Mouse (Mus musculus): ENCODE measurements around the gene Bmp8b.
"Not testable (repeated sequence)": the region's sequence is repeated elsewhere in the genome, so short reads cannot be mapped to it uniquely, and the experiment has no call there.

Bmp8b gene

GRCm38 (mm10) chr4:123104651-123105450, at the start of gene Bmp8b:
Gene Bmp8b, plus strand, starts transcription at chr4:123105165.
- no peak for DNase-seq (ENCODE audit: low spot score)

- DNase-seq (ENCODE audit: low spot score) = no peak
Observed at GRCm38 (mm10) chr4:123056560-123057109, 48.3 kb upstream of the Bmp8b start.

GRCm38 (mm10) chr4:123057957-123058356, 47.0 kb upstream of the Bmp8b start:
- DNase-seq (ENCODE audit: low spot score) = no peak

- no peak for DNase-seq (ENCODE audit: low spot score)
Observed at GRCm38 (mm10) chr4:123061744-123062143, 43.2 kb upstream of the Bmp8b start.

GRCm38 (mm10) chr4:123068646-123069045, 36.3 kb upstream of the Bmp8b start:
- no peak for DNase-seq (ENCODE audit: low spot score)

DNA sequence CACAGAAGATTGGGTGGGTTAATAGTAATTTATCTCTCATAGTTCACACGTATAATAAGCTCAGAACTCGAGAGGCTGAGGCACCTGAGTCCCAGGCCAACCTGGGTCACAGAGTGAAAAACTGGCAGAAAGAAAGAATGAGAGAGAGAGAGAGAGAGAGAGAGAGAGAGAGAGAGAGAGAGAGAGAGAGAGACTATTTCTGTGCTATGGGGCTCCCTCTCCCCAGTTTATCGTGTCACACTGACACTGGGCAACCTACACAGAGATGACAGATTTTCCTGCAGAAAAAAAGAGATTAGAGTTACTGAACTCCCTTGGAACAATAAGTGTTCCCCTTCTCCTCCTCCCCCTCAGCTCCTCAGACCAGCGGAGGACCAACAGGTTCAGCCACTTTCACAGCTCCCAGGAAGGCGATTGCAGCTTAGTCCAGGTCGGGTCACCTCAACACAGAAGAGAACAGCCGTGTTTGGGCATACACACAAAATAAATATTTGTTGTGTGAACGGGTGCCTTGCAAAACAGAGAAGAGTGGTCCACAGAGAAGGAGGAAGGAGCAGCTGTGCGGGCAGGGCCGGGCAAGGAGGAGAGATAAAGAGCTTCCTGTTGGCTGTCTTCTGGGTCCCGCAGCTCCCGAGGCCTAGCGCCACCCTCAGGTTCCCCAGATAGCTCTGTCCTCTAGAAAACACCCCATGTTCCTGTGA, 33.5 kb upstream of the Bmp8b start:
- peak; percentile 30 for DNase-seq (ENCODE audit: low spot score)

DNA sequence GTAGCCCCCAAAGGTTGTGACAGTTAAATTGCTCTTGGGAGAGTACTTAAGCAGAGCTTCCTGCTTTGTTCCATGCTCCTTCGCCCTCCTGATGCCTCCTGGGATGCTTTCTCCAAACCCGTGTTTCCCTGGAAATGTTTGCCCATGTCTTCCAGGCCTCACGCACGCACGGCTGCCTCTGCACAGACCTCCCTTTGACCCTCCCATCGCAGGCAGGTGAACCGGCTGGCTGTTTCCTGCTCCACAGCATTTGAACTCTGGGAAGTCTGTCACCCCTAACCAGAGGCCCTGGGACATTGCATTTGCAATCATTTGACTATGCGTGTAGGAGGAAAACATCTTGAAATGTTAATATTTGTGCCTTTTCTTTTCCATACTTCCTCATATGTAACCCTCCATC, 28.0 kb upstream of the Bmp8b start:
- DNase-seq (ENCODE audit: low spot score) = no peak

- no peak for DNase-seq (ENCODE audit: low spot score)
Observed at GRCm38 (mm10) chr4:123078231-123078630, 26.7 kb upstream of the Bmp8b start.

GRCm38 (mm10) chr4:123080791-123081190, 24.2 kb upstream of the Bmp8b start:
- no peak for DNase-seq (ENCODE audit: low spot score)

DNA sequence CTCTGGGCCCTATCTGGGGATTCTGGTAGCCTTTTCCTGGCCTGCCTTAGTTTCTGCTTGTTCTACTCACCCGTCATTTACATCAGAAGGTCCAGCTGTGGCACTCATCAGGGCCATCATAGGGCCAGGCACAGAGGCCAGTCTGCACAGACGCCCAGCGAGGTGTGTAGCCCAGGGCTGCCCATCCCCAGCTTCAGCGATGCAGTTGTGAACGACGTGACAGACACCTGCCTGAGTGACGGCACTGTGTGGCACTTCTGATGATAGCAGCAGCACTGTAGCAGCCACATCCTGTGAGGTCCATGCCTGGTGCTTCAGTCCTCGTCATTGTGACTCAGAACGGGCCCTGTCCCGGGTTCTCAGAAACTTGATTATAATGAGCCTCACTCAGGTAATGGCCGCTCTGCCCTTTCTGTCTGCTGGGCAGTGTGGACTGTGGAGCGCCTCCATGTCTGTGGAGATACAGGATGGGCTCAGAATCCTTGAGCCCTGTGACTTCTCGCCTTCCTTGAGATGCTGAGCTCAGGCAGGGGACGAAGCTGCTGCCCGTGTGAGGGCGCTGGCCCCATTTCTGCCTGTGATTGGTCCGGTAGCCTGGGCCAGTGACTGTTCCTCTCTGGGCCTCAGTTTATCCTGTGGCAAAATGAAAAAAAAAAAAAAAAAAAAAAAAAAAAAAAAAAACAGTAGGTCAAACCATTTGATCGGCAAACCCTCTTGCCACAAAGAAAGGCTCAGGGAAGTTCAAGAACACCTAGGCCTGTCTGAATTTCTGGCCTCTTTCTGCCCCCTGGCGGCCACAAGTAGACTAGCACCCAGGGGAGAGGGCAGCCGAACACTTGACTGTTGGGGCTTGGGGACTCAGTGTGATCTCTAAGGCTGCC, 22.4 kb upstream of the Bmp8b start:
- DNase-seq (ENCODE audit: low spot score) = peak; percentile 61

DNA sequence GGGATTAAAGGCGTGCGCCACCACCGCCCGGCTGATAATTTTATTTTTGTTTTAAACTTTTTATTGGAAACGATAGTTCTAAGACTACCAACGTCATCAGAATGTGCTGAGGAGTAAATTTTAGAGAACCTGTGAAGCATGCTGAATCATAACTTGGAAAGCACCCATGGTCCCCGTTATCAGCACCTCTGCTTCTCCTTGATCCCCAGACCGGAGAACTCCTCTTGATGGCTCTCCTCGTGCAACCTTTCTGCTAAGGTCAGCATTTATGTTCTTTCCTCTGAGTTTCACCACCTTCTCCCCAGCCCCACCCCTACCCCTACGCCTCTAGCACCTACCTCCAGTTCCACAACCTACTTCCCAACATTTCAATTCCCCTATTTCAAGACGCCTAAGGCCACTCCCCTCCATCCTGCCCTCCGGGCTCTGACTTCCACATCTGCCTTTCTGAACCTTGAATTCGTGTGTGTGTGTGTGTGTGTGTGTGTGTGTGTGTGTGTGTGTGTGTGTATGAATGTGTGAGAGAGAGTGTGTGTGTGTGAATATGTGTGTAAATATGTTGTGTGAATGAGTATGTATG, 21.6 kb upstream of the Bmp8b start:
- no peak for DNase-seq (ENCODE audit: low spot score)

GRCm38 (mm10) chr4:123085290-123085689, 19.7 kb upstream of the Bmp8b start:
- no peak for DNase-seq (ENCODE audit: low spot score)

DNA sequence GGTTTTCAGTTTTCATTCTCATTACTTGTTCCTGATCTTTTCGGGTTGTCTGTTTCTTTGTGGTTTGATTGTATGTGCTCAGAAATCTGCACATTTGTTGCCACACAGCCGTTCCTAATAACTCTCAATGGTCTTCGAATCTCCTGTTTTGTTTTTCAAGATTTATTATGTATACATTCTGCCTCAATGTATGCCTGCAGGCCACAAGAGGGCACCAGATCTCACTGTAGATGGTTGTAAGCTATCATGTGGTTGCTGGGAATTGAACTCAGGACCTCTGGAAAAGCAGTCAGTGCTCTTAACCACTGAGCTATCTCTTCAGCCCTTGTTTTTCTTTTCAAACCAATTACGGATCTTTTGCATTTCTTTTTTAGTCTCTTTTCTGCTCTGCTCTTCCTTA, 18.6 kb upstream of the Bmp8b start:
- no peak for DNase-seq (ENCODE audit: low spot score)

- no peak for DNase-seq (ENCODE audit: low spot score)
Observed at GRCm38 (mm10) chr4:123092621-123093020, 12.3 kb upstream of the Bmp8b start.

GRCm38 (mm10) chr4:123093064-123093776, 11.7 kb upstream of the Bmp8b start:
- no peak for DNase-seq (ENCODE audit: low spot score)

DNA sequence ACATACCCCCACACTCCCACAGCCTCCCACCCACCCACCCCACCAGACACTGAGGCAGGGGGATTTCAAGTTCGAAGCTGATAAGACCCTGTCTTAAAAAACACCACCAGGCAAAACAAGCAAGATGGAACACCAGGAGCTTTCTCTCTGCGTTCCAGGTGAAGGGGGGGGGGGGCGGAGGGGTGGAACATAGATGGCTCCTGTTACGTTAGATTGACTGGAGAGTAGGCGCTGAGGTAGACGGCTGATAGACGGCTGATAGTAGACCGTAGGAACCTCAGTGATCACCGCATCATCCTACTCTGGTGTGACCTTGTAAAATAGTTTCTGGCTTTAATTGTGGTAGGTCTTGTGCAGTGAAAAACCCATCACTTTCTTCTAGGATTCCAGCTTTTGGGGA, 11.1 kb upstream of the Bmp8b start:
- DNase-seq (ENCODE audit: low spot score) = no peak

DNA sequence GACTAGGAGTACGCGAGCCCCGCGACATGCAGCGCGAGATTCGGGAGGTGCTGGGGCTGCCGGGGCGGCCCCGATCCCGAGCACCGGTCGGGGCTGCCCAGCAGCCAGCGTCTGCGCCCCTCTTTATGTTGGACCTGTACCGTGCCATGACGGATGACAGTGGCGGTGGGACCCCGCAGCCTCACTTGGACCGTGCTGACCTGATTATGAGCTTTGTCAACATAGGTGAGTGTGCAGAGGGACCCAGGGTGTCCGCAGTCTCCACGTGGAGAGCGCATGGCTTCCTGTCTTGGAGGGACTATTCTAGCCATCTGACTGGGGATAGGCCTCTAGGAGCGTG, 456 bp downstream of the Bmp8b start:
- no peak for DNase-seq (ENCODE audit: low spot score)

GRCm38 (mm10) chr4:123105929-123106328, 964 bp downstream of the Bmp8b start:
- DNase-seq (ENCODE audit: low spot score) = not testable (repeated sequence)

DNA sequence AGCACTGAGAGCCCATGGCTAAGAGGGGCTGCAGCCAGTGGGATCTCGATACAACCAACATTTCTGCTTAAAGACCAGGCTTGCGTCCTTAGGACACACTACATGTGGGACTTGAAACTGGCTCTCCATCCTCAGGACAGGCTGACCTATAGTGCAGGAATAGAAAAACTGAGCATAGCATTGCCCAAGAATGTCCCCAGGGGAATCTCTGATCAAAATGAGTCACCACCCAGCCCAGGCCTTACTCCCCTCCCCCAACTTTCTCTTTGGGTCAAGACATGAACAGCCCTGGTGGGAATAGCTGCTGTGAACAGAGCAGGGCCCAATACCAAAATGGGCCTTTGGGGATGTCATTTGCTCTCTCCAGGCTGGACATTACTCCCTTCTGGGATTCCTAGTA, 1.9 kb downstream of the Bmp8b start:
- peak; percentile 23 for DNase-seq (ENCODE audit: low spot score)

- DNase-seq (ENCODE audit: low spot score) = no peak
Observed at GRCm38 (mm10) chr4:123108056-123108455, 3.1 kb downstream of the Bmp8b start.

DNA sequence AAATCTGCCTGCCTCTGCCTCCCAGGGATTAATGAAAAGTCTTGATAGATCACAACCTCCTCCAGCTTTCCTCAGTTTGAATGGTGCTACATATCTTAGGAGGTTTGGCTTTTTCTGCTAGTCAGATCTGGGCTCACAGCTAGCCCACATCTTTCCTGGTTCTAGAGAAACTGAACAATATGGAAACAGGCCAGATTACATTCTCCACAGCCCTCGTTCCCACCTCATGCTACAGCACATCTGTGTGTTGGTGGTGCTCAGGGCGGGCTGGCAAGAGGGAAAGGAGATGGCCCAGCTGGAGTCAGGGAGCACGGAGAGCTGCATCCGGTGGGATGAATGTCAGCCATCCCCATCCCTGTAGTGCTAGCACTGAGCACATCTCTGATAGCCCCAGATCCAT, 5.8 kb downstream of the Bmp8b start:
- no peak for DNase-seq (ENCODE audit: low spot score)

Measured in MN1 (cell line).